Mouse (Mus musculus) cerebellum, adult 11-12 months (tissue): ENCODE data around the gene Rsl24d1.
"Not testable (repeated sequence)": the region's sequence is repeated elsewhere in the genome, so short reads cannot be mapped to it uniquely, and the experiment has no call there.

Source experiments
- DNase-seq: peaks from one replicate; pipeline ENCODE4 v3.0.0; 2022

The Rsl24d1 gene

GRCm38 (mm10) chr9:73103159-73103879 lies 9.9 kb upstream of the Rsl24d1 start:
- DNase-seq, result peak; percentile 54

- DNase-seq, result no peak
Observed at GRCm38 (mm10) chr9:73103880-73104198, 9.4 kb upstream of the Rsl24d1 start.

GRCm38 (mm10) chr9:73105141-73105540 lies 8.1 kb upstream of the Rsl24d1 start:
- no peak for DNase-seq

- no peak for DNase-seq
Observed at GRCm38 (mm10) chr9:73105771-73106170, 7.5 kb upstream of the Rsl24d1 start.

- not testable (repeated sequence) for DNase-seq
Observed at GRCm38 (mm10) chr9:73116704-73117103, 3.5 kb downstream of the Rsl24d1 start.

GRCm38 (mm10) chr9:73118012-73118411 lies 4.8 kb downstream of the Rsl24d1 start:
- no peak for DNase-seq

GRCm38 (mm10) chr9:73121735-73122134 lies 8.5 kb downstream of the Rsl24d1 start:
- no peak for DNase-seq

- DNase-seq, result no peak
Observed at GRCm38 (mm10) chr9:73125043-73125570, 11.9 kb downstream of the Rsl24d1 start.

- DNase-seq, result no peak
Observed at GRCm38 (mm10) chr9:73127457-73127856, 14.2 kb downstream of the Rsl24d1 start.

GRCm38 (mm10) chr9:73129875-73130274 lies 16.6 kb downstream of the Rsl24d1 start:
- no peak for DNase-seq

GRCm38 (mm10) chr9:73130529-73130928 lies 17.3 kb downstream of the Rsl24d1 start:
- DNase-seq, result no peak

GRCm38 (mm10) chr9:73137341-73137886 lies 24.2 kb downstream of the Rsl24d1 start:
- DNase-seq, result no peak

GRCm38 (mm10) chr9:73154347-73154746 lies 41.1 kb downstream of the Rsl24d1 start:
- DNase-seq, result no peak

- DNase-seq, result no peak
Observed at GRCm38 (mm10) chr9:73157968-73158367, 44.7 kb downstream of the Rsl24d1 start.

GRCm38 (mm10) chr9:73159265-73159664 lies 46.0 kb downstream of the Rsl24d1 start:
- DNase-seq, result no peak

- peak; percentile 78 for DNase-seq
Observed at GRCm38 (mm10) chr9:73162571-73163333, 49.5 kb downstream of the Rsl24d1 start.

- DNase-seq, result peak; percentile 55
Observed at GRCm38 (mm10) chr9:73165631-73166030, 52.4 kb downstream of the Rsl24d1 start.
